Mouse (Mus musculus) ES-CJ7 (cell line): ENCODE measurements around the gene Gm49387.
"Not testable (repeated sequence)": the region's sequence is repeated elsewhere in the genome, so short reads cannot be mapped to it uniquely, and the experiment has no call there.

ENCODE experiments used
- DNase-seq: peaks from one replicate; pipeline ENCODE4 v3.0.0; 2011; ENCODE audit warnings: low read depth, low spot score

The Gm49387 gene

GRCm38 (mm10) chr14:31641506-31642155 is 953 bp upstream of the Gm49387 start:
- no peak for DNase-seq

GRCm38 (mm10) chr14:31640890-31641505 is 320 bp upstream of the Gm49387 start, which contains the start of the genes Btd and Hacl1:
TSS of gene Btd (plus strand) at chr14:31641028.
TSS of gene Hacl1 (minus strand) at chr14:31641286.
- DNase-seq = peak; percentile 96

- DNase-seq = peak; percentile 38
These were observed 10.0 kb downstream of the Gm49387 start for GRCm38 (mm10) chr14:31630677-31631076.

GRCm38 (mm10) chr14:31622748-31623147 is 17.9 kb downstream of the Gm49387 start:
- DNase-seq = no peak

DNA sequence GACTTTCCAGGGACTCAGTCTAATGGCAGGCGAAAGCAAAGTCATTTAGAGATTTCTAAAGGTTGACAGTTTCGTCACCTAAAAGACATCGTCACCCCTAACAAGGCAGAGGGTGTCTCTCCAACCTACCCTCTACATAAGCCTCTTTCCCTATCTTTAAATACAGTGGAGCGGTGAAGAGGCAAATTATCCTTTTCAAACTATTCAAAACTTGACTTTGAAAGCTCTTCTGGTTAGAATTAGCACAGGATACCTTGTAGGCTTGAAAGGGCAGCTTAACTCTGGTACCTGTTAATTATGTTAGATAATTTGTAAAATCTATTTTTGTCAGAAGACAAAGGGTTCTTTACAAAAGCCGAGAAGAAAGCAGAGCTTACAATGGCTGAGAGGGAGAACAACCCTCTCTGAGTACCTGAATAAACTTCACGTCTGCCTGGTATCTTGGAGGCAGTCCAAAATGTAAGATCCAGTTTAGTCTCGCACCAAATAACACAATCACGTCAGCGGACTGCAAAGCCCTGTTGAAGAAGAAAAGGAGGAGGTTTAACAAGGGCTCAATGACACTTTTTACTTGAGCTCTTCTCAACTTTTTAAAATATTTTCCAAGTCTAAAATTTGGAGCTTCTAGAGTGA is 20.0 kb downstream of the Gm49387 start:
- DNase-seq = no peak

GRCm38 (mm10) chr14:31617997-31618396 is 22.7 kb downstream of the Gm49387 start:
- DNase-seq = no peak

DNA sequence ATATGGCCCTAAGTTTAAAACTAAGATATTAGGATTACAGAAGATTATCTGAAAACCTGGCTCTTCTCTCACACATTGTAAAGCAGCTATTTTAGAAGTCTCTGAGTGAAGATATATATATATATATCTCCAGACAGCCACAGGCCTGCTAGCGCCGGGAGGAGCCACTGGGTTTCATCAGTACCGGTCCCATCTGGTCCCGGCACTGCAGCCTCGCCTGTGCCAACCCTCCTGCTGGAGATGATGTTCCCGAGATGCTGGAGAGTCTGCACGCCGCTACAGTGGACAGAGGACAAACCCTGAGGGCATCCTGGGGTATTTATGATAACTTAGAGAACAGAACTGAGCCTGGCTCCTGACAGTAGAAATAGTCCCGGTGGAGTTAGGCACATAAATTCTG is 23.5 kb downstream of the Gm49387 start:
- no peak for DNase-seq

DNA sequence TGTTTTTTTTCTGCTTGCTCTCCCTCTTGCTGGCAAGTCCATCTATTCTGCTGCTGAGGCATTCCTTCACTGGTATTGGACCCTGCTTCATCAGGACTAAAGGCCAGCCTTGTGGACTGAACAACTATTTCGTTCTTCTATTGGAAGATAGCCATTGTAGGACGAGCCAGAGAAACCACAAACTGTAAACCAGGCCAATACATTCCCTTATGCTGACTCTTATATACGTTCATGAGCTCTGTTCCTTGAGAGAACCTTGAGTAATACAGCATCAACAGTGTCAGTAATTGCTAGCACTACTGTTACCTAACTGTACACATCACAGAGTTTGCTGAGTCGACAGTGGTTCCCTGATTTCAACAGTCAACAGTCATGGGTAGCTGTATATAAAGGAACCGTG is 27.0 kb downstream of the Gm49387 start:
- DNase-seq = no peak

DNA sequence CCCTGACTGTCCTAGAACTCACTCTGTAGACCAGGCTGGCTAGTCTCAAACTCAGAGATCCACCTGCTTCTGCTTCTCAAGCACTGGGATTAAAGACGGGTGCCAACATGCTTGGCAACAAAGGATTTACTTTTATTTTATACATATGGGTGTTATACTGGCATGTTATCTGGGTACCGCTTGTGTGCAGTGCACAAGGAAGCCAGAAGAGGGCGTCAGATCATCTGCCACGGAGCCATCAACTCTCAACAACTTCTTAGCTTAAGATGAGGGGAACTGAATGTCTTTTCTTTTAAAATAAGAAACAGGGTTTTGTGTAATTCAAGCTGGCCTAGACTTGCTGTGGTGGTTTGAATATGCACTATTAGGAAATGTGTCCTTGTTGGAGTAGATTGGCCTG is 28.7 kb downstream of the Gm49387 start:
- peak; percentile 7 for DNase-seq

GRCm38 (mm10) chr14:31605514-31605913 is 35.2 kb downstream of the Gm49387 start:
- DNase-seq = peak; percentile 58

DNA sequence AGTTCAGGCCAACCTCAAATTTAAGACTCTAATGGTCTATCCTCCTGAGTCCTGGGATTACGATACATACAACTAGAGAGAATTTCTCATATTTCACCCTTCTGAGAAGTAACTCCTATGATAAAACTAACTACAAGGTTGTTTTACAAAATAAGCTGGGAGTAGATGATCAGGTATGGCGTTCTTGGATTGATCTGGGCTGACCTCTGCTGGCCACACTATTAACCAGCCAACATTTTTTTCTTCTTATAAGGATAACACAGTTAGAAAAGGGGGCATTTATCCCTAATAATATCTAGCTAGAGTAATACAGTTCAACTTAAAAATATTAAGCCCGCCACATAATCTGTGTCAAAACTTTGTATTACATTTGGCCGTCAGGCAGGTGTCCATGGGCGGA is 35.8 kb downstream of the Gm49387 start:
- no peak for DNase-seq

DNA sequence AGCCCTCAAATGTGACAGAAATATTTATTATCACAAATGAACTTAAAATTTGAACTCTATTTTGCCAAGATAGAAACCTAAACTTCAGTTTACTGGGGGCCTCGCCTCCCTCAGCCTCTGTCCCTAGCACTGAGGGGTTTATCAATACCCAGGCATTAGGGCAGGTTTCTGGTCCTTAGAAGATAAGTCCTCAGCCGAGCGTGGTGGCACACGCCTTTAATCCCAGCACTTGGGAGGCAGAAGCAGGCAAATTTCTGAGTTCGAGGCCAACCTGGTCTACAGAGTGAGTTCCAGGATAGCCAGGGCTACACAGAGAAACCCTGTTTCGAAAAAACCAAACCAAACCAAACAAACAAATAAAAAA is 38.1 kb downstream of the Gm49387 start:
- DNase-seq = not testable (repeated sequence)

DNA sequence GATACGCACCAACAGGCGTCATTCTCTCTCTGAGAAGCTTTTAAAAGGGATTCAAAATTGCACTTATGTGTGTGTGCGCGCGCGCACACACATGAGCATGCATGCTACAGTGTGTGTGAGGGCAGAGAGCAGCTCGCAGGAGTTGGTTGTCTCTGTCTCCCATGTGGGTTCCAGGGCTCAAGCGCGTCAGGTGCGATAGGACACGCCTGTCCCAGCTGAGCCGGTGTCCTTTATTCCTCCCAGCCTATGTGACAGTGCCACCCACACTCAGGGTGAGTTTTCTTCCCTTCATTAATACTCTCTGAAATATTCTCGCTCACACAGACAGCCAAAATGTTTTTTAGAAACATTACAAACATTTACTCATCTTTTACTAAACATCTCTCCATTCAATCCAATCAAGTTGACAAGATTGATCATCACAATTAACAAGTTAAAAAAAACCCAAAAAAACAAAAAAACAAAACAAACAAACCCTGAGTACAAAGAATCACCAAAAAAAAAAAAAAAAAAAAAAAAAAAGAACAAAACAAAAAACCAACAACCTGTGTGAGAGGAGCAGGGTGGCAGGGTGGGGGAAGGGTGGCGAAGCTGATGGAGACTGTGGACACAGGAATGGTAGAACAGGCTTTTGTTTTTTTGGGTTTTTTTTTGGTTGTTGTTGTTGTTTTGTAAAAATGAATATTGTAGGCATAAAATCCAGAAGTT is 38.6 kb downstream of the Gm49387 start:
- DNase-seq = no peak

DNA sequence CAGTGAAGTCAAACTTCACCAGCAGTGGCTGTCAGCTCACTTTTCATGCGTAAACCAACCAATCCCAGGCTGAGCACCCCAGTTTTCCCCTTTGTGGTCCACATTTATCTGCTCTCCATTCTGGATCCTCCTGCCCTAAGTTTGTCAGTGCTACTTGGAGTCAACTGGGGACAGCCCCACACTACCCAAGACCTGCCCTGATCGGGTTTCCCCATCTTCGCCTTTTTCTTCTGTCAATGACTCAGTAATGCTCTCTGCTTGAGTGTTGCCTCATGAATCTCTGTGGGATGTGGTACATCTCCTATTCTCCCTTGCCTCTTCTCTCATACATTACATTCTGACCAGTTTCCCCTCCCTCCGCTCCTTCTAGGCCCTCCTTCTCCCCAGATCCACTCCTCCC is 43.2 kb downstream of the Gm49387 start:
- no peak for DNase-seq

- DNase-seq = no peak
These were observed 44.3 kb downstream of the Gm49387 start for GRCm38 (mm10) chr14:31596408-31596807.

DNA sequence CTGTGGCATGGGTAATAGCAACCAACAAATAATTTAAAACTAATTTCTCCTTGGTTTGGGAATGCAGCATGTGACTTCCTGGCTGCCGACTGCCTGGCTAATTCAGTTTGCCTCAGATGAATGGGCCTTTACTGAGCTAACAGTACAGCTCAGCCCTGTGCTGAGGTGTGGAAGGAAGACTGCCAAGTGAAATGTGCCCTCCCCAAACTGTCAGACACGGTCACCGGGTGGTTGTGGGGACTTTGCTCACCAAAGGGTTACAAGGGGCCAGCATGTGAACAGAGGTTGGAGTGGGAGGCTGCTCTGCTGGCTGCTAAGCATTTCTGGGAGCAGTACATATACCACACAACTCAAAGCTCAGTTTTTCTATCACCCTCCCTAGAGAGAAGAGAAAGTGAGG is 46.0 kb downstream of the Gm49387 start:
- DNase-seq = no peak

DNA sequence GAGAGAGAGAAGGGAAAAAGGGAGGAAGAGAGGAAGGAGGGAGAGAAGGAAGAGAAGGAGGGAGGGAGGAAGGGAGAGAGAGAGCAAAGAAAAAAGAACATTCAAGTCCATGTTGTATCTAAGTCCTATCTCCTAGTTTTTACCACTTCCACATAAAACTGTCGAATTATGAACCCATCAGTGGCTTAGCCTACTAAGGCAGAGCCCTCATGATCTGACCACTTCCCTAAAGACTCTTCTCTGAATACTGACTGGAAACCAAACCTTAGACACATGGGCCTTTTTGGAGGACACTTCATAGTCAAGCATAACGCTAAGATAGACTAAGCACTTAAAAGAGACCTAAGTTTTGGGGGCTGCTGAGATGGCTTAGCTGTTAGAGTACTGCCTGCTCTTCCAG is 47.6 kb downstream of the Gm49387 start:
- no peak for DNase-seq

DNA sequence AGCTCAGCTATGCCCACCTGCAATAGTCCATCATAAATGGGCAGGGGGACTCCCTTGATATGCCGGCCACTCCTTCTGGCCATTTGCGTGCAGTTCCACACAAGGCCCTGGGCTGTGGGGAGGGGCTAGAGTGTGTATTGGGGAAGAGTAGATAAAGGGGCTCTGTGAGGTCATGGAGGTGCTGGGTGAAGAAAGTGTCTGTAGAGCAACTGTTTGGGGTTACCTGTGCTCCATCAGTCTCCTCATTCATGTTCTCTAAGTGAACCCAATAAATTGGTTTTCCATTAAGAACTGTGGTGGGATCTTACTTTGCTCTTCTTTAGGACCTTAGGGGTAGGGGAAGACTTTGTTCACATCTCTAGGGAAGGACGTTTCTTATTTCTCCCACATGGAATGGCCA is 49.4 kb downstream of the Gm49387 start, which contains the start of gene Colq:
TSS of gene Colq (minus strand) at position 101 of the 400 bp plus-strand sequence.
- DNase-seq = no peak

DNA sequence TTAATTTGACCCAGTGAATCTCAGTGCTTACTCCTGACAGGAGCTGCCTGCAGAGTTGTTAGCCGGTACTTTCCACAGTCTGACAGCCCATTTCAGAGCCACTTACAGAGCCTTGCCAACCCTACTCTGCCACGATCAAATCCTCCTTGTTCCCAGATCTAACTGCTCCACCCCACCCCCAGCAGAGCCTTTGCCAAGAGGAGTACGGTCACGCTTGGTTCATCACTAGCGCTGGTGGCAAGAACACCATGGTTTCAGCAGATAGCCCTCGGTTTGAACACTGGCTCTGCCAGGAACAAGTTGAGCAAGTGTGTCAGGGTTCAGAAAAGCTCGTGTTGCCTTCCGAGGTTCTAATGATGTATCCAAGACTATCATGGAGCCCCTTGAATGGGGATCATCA is 54.2 kb downstream of the Gm49387 start:
- no peak for DNase-seq

- DNase-seq = no peak
These were observed 57.6 kb downstream of the Gm49387 start for GRCm38 (mm10) chr14:31583082-31583481.

DNA sequence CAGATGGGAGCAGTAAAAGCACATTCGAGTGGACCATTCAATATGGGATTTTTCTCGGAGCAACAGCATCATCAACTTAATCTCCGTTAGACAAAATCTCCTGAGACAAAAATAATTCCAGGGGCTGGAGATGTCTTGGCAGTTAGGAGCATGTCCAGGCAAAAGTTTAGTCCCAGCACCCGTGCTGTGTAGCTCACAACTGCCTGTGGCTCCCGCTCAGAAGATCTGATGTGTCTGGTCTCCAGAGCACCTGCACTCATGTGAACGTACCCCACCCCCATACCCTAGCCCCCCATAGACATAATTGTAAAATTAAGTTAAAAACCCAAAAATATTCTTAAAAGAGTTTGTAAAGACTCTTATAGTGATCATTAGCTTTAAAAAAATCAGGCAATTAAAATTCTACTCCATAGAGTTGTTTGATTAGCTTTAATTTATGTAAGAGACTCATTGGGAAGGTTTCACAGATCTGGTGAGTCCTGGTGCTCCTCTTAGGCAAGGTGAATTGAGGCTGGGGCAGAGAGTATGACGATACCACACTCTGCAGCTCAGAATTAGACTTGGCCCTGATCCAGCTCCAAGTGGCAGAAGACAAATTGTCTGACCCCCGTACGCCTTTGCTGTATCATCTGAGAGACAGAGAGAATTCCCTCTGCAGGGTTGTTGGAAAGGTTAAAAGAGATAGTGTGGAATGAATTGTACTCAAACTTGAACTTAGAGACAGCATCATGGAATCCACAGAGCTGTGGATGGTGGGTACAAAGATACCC is 62.5 kb downstream of the Gm49387 start:
- no peak for DNase-seq
